Mouse (Mus musculus) intestine, postnatal 0 days (tissue): ENCODE measurements around the gene Abcc4. TPM values are rescaled to one million over a fixed set of nuclear protein-coding genes. Genes with fewer than 3 reads are reported as not detected.
"Not testable (repeated sequence)": the region's sequence is repeated elsewhere in the genome, so short reads cannot be mapped to it uniquely, and the experiment has no call there.

ENCODE experiments used
- ATAC-seq: fragments of 200-750 bp; cut with Nextera tagmentation; 2 replicates; pipeline ENCODE4 v1.8.0; 2017; ENCODE audit warnings: mild to moderate bottlenecking, moderate TSS enrichment, moderate library complexity
- H3K27ac ChIP-seq: fragments of 300-500 bp; sonication (generic); 2 replicates; pipeline ENCODE4 v1.5.1; 2014; ENCODE audit warnings: mild to moderate bottlenecking, low read depth, low read length, moderate library complexity
- H3K27me3 ChIP-seq: fragments of 300-500 bp; sonication (generic); replicated peaks from 2 replicates; pipeline ENCODE4 v1.6.1; 2014; ENCODE audit warnings: low read length, mixed read lengths; ENCODE audit not compliant: control insufficient read depth, insufficient read depth
- H3K36me3 ChIP-seq: fragments of 300-500 bp; sonication (generic); 2 replicates; pipeline ENCODE4 v1.6.1; 2014; ENCODE audit warnings: mild to moderate bottlenecking, moderate library complexity; ENCODE audit not compliant: control insufficient read depth, insufficient read depth
- H3K4me1 ChIP-seq: fragments of 300-500 bp; sonication (generic); replicated peaks from 2 replicates; pipeline ENCODE4 v1.6.1; 2014; ENCODE audit warnings: antibody characterized with exemption, low read length, mixed read lengths; ENCODE audit not compliant: control insufficient read depth, insufficient read depth
- H3K4me2 ChIP-seq: fragments of 300-500 bp; sonication (generic); replicated peaks from 2 replicates; pipeline ENCODE4 v1.6.1; 2014; ENCODE audit warnings: low read depth, mild to moderate bottlenecking, moderate library complexity
- H3K4me3 ChIP-seq: fragments of 300-500 bp; sonication (generic); 2 replicates; pipeline ENCODE4 v1.5.1; 2014; ENCODE audit warnings: low read depth, low read length
- H3K9ac ChIP-seq: fragments of 300-500 bp; sonication (generic); 2 replicates; pipeline ENCODE4 v1.6.1; 2014; ENCODE audit warnings: mild to moderate bottlenecking, low read depth, low read length
- H3K9me3 ChIP-seq: fragments of 300-500 bp; sonication (generic); 2 replicates; pipeline ENCODE4 v1.6.1; 2016; ENCODE audit warnings: mixed run types; ENCODE audit not compliant: control insufficient read depth
- CTCF ChIP-seq: sonication (generic); IDR thresholded peaks from 2 replicates; pipeline ENCODE4 v1.5.1; 2016; ENCODE audit warnings: low read depth, mild to moderate bottlenecking, control low read depth, antibody characterized with exemption, moderate library complexity
- WGBS: fragments of 180-500 bp; shearing (Covaris S2); extraction: QIAGEN DNeasy Blood & Tissue Kit; methylation state at CpG from one replicate; pipeline ENCODE4 v1.1.7; 2014; 5-methylcytosine and 5-hydroxymethylcytosine counted together
- polyA plus RNA-seq: library from polyadenylated mRNA; unstranded; fragments of >200 nt; fragmentation: Nextera tagmentation; extraction: Ambion mirVana; gene quantifications from 2 replicates; pipeline ENCODE4 v1.2.1, GENCODE M21; 2015

Gene Abcc4
- polyA plus RNA-seq, 1 experiment from 2014 or later: 1.4 TPM

- no peak overlapping the region for H3K4me3 ChIP-seq
- no peaks in the 10 kb centered on the region for H3K27me3 ChIP-seq
- H3K4me1 ChIP-seq: no peaks in the 10 kb centered on the region
- H3K9ac ChIP-seq: no peak overlapping the region
- 51% methylated on average over 7 of the region's 7 CpGs for WGBS
- H3K27ac ChIP-seq: no peak overlapping the region
- no peak overlapping the region for H3K4me2 ChIP-seq
- TF ChIP-seq CTCF: no peak
- no peaks in the 10 kb centered on the region; the same call in 1 of the 2 replicates for H3K36me3 ChIP-seq
- no peak for ATAC-seq
- H3K9me3 ChIP-seq: no peaks in the 10 kb centered on the region
These were observed 56.7 kb downstream of the Abcc4 start for GRCm38 (mm10) chr14:118649199-118649894.

DNA sequence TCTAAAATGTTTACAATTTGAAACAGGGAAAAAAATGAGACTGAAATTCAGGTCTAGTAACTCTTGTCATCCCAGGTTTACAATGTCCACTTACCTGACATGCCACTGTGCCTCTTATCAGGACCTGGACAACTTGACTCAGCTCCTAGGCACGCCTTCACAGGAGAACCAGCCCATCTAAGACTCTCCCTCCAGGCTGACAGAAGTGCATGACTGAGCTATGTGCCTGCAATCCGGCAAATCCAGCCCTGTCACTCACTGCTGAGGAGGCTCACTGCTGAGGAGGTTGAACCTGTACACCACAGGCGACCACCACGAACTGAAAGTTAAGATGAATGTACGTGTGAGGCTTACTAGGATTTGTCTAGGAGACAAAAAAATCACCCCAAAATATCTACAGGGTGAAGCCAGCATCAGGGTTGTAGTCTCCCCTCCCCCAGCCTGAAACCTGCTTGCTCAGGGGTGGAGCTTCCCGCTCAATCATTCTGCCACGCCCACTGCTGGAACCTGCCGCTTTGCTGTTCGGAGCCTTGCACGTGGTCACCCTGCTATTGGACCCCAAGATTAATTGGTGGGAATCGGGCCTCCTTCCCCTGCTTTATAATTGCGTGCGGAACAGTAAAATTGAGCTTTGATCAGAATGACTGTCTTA lies 63.0 kb downstream of the Abcc4 start:
- 0 out of 2 replicates have a peak overlapping the region, but pooled peaks have one; percentile 9 for H3K4me2 ChIP-seq
- H3K9ac ChIP-seq, H3K9me3 ChIP-seq, H3K36me3 ChIP-seq, H3K4me3 ChIP-seq, H3K27ac ChIP-seq, H3K27me3 ChIP-seq, H3K4me1 ChIP-seq: not testable (repeated sequence)
- 0 out of 2 replicates have a peak, but pooled peaks have one; percentile 13 for ATAC-seq
- WGBS: 47% methylated on average over 13 of the region's 13 CpGs

GRCm38 (mm10) chr14:118642140-118642539 lies 63.9 kb downstream of the Abcc4 start:
- no peaks in the 10 kb centered on the region for H3K4me1 ChIP-seq
- H3K9me3 ChIP-seq: no peaks in the 10 kb centered on the region
- H3K4me3 ChIP-seq: no peak overlapping the region
- no peaks in the 10 kb centered on the region for H3K27me3 ChIP-seq
- no peak overlapping the region for H3K9ac ChIP-seq
- WGBS: 72% methylated on average over 8 of the region's 8 CpGs
- H3K4me2 ChIP-seq: no peak overlapping the region
- H3K36me3 ChIP-seq: no peaks in the 10 kb centered on the region
- H3K27ac ChIP-seq: no peak overlapping the region
- TF ChIP-seq CTCF: no peak
- no peak for ATAC-seq

GRCm38 (mm10) chr14:118638447-118639275 lies 67.4 kb downstream of the Abcc4 start:
- no peak for ATAC-seq
- H3K27ac ChIP-seq: no peak overlapping the region
- 62% methylated on average over 25 of the region's 25 CpGs for WGBS
- H3K9ac ChIP-seq: no peak overlapping the region
- TF ChIP-seq CTCF: no peak
- H3K27me3 ChIP-seq: no peaks in the 10 kb centered on the region
- H3K4me1 ChIP-seq: 0 out of 2 replicates have a peak, but pooled peaks cover 4% of the 10 kb centered on the region
- H3K4me2 ChIP-seq: no peak overlapping the region
- no peaks in the 10 kb centered on the region for H3K36me3 ChIP-seq
- no peaks in the 10 kb centered on the region for H3K9me3 ChIP-seq
- H3K4me3 ChIP-seq: no peak overlapping the region

DNA sequence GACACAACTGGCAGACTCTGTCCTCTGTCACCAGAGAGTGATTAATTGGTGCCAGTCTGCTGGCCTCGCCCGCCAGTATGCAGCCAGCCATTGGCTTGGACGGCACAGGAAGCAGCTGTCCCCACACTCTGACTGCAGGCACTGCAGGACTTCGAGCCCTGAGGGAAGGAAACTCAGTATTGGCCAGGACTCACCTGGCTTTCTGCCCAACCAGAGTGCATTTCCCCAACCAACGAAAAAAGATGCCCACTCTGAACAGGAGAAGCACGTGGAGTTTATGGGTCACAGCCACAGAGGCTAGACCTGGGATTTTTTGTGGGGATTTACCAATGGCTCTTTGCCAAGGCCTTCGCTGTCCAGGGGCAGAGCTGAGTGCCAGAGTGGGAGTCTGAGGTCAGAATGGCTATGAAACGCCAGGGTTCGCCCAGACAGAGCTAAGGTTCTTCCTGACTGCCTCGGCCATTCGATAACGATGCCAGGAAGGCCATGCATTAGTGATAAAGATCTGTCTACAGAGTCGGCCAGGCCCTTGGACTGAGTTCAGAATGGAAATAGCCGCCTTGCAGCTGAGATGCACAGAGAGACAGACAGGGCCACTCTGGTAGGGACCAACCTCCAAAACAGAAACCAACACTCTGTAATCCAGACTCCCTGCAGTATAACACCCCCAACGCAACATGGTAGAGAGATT lies 70.4 kb downstream of the Abcc4 start:
- H3K4me2 ChIP-seq: 0 out of 2 replicates have a peak overlapping the region, but pooled peaks have one; percentile 9
- no peak overlapping the region for H3K27ac ChIP-seq
- no peaks in the 10 kb centered on the region for H3K27me3 ChIP-seq
- no peak overlapping the region for H3K9ac ChIP-seq
- ATAC-seq: peak; percentile 97
- no peaks in the 10 kb centered on the region for H3K9me3 ChIP-seq
- no peak overlapping the region for H3K4me3 ChIP-seq
- no peak for TF ChIP-seq CTCF
- 0 out of 2 replicates have a peak, but pooled peaks cover 4% of the 10 kb centered on the region for H3K4me1 ChIP-seq
- 35% methylated on average over 15 of the region's 15 CpGs for WGBS
- no peaks in the 10 kb centered on the region for H3K36me3 ChIP-seq
